Mouse (Mus musculus): ENCODE measurements at regions not wholly inside any gene's neighbourhood (a gene's known extent, or its start where the extent isn't known, plus 50 kb on each side); places are given as distances from the start of the nearest gene placed in this dataset.

- whole genome bisulfite sequencing, result 71% methylated on average over 1 of the region's 1 CpGs
- ATAC-seq (ENCODE audit: insufficient read depth, low FRiP score, low read depth), result no peak
- no peaks in the 10 kb centered on the region for H3K27me3 ChIP-seq (replicated peaks)
- no peaks in the 10 kb centered on the region for H3K4me1 ChIP-seq
- H3K9ac ChIP-seq, result no peak overlapping the region
- no peak overlapping the region for H3K4me3 ChIP-seq (replicated peaks)
- H3K4me2 ChIP-seq, result no peak overlapping the region
- H3K36me3 ChIP-seq, result no peaks in the 10 kb centered on the region
- no peak overlapping the region for H3K27ac ChIP-seq
- H3K9me3 ChIP-seq, result no peaks in the 10 kb centered on the region
Observed at GRCm38 (mm10) chr19:59687681-59688080, 229.5 kb downstream of the Emx2 start.

GRCm38 (mm10) chr19:59691541-59692096 lies 233.4 kb downstream of the Emx2 start:
- no peaks in the 10 kb centered on the region for H3K27me3 ChIP-seq (replicated peaks)
- H3K4me2 ChIP-seq, result no peak overlapping the region
- no peak overlapping the region for H3K27ac ChIP-seq
- WGBS, result 67% methylated on average over 15 of the region's 15 CpGs
- H3K9ac ChIP-seq, result no peak overlapping the region
- H3K9me3 ChIP-seq, result no peaks in the 10 kb centered on the region
- no peaks in the 10 kb centered on the region for H3K4me1 ChIP-seq
- no peaks in the 10 kb centered on the region for H3K36me3 ChIP-seq
- no peak overlapping the region for H3K4me3 ChIP-seq (replicated peaks)
- ATAC-seq (ENCODE audit: insufficient read depth, low FRiP score, low read depth), result no peak

- Histone ChIP-seq H3K27ac (no peak overlapping the region), H3K36me3 (no peaks in the 10 kb centered on the region), H3K27me3 (replicated peaks) (no peaks in the 10 kb centered on the region), H3K9ac (no peak overlapping the region), H3K4me2 (no peak overlapping the region), H3K4me3 (replicated peaks) (no peak overlapping the region), H3K9me3 (no peaks in the 10 kb centered on the region), H3K4me1 (no peaks in the 10 kb centered on the region)
- ATAC-seq (ENCODE audit: insufficient read depth, low FRiP score, low read depth), result no peak
- WGBS, result 74% methylated on average over 5 of the region's 5 CpGs
Observed at GRCm38 (mm10) chr19:59697628-59698027, 239.5 kb downstream of the Emx2 start.

GRCm38 (mm10) chr19:59700187-59700586 lies 242.0 kb downstream of the Emx2 start:
- ATAC-seq (ENCODE audit: insufficient read depth, low FRiP score, low read depth), result no peak
- Histone ChIP-seq H3K4me1 (no peaks in the 10 kb centered on the region), H3K36me3 (no peaks in the 10 kb centered on the region), H3K27me3 (replicated peaks) (no peaks in the 10 kb centered on the region), H3K9ac (no peak overlapping the region), H3K4me2 (no peak overlapping the region), H3K4me3 (replicated peaks) (no peak overlapping the region), H3K27ac (no peak overlapping the region), H3K9me3 (no peaks in the 10 kb centered on the region)
- 58% methylated on average over 3 of the region's 3 CpGs for WGBS

GRCm38 (mm10) chr19:59707106-59707505 lies 236.3 kb downstream of the Rab11fip2 start:
- Histone ChIP-seq H3K36me3 (no peaks in the 10 kb centered on the region), H3K9me3 (no peaks in the 10 kb centered on the region), H3K4me2 (no peak overlapping the region), H3K27ac (no peak overlapping the region), H3K9ac (no peak overlapping the region), H3K4me1 (no peaks in the 10 kb centered on the region), H3K27me3 (replicated peaks) (no peaks in the 10 kb centered on the region), H3K4me3 (replicated peaks) (no peak overlapping the region)
- no peak for ATAC-seq (ENCODE audit: insufficient read depth, low FRiP score, low read depth)
- 70% methylated on average over 5 of the region's 5 CpGs for WGBS

- Histone ChIP-seq H3K36me3 (no peaks in the 10 kb centered on the region), H3K27me3 (replicated peaks) (no peaks in the 10 kb centered on the region), H3K4me1 (no peaks in the 10 kb centered on the region), H3K9ac (no peak overlapping the region), H3K4me3 (replicated peaks) (no peak overlapping the region), H3K4me2 (no peak overlapping the region), H3K27ac (no peak overlapping the region), H3K9me3 (no peaks in the 10 kb centered on the region)
- WGBS, result 32% methylated on average over 2 of the region's 2 CpGs
- no peak for ATAC-seq (ENCODE audit: insufficient read depth, low FRiP score, low read depth)
Observed at GRCm38 (mm10) chr19:59709180-59709579, 234.3 kb downstream of the Rab11fip2 start.

- no peaks in the 10 kb centered on the region for H3K36me3 ChIP-seq
- no peak overlapping the region for H3K4me2 ChIP-seq
- H3K9me3 ChIP-seq, result no peaks in the 10 kb centered on the region
- H3K27me3 ChIP-seq (replicated peaks), result no peaks in the 10 kb centered on the region
- H3K9ac ChIP-seq, result no peak overlapping the region
- no peaks in the 10 kb centered on the region for H3K4me1 ChIP-seq
- no peak overlapping the region for H3K4me3 ChIP-seq (replicated peaks)
- 90% methylated on average over 2 of the region's 2 CpGs for whole genome bisulfite sequencing
- no peak overlapping the region for H3K27ac ChIP-seq
- ATAC-seq (ENCODE audit: insufficient read depth, low FRiP score, low read depth), result no peak
Observed at GRCm38 (mm10) chr19:59715086-59715485, 228.4 kb downstream of the Rab11fip2 start.

GRCm38 (mm10) chr19:59717813-59718483 lies 225.5 kb downstream of the Rab11fip2 start:
- 20% methylated on average over 8 of the region's 8 CpGs for WGBS
- Histone ChIP-seq H3K9me3 (no peaks in the 10 kb centered on the region), H3K27me3 (replicated peaks) (no peaks in the 10 kb centered on the region), H3K36me3 (no peaks in the 10 kb centered on the region), H3K4me2 (no peak overlapping the region), H3K9ac (no peak overlapping the region), H3K4me1 (no peaks in the 10 kb centered on the region), H3K4me3 (replicated peaks) (no peak overlapping the region), H3K27ac (no peak overlapping the region)
- no peak for ATAC-seq (ENCODE audit: insufficient read depth, low FRiP score, low read depth)

- Histone ChIP-seq H3K4me2 (no peak overlapping the region), H3K36me3 (no peaks in the 10 kb centered on the region), H3K4me1 (no peaks in the 10 kb centered on the region), H3K9me3 (no peaks in the 10 kb centered on the region), H3K27ac (no peak overlapping the region), H3K4me3 (replicated peaks) (no peak overlapping the region), H3K9ac (no peak overlapping the region), H3K27me3 (replicated peaks) (no peaks in the 10 kb centered on the region)
- ATAC-seq (ENCODE audit: insufficient read depth, low FRiP score, low read depth), result no peak
- 65% methylated on average over 8 of the region's 8 CpGs for WGBS
Observed at GRCm38 (mm10) chr19:59738541-59738940, 204.9 kb downstream of the Rab11fip2 start.

GRCm38 (mm10) chr19:59742946-59743345 lies 200.5 kb downstream of the Rab11fip2 start:
- no peak overlapping the region for H3K4me2 ChIP-seq
- WGBS, result 24% methylated on average over 3 of the region's 3 CpGs
- no peak for ATAC-seq (ENCODE audit: insufficient read depth, low FRiP score, low read depth)

GRCm38 (mm10) chr19:59761218-59761617 lies 182.2 kb downstream of the Rab11fip2 start:
- H3K9me3 ChIP-seq, result no peaks in the 10 kb centered on the region
- no peaks in the 10 kb centered on the region for H3K27me3 ChIP-seq (replicated peaks)
- ATAC-seq (ENCODE audit: insufficient read depth, low FRiP score, low read depth), result no peak
- WGBS, result 55% methylated on average over 3 of the region's 3 CpGs
- H3K4me1 ChIP-seq, result no peaks in the 10 kb centered on the region
- H3K36me3 ChIP-seq, result no peaks in the 10 kb centered on the region
- no peak overlapping the region for H3K4me2 ChIP-seq
- no peak overlapping the region for H3K4me3 ChIP-seq (replicated peaks)
- no peak overlapping the region for H3K27ac ChIP-seq
- no peak overlapping the region for H3K9ac ChIP-seq

More at GRCm38 (mm10) chr19:59742946-59743345, 200.5 kb downstream of the Rab11fip2 start:
- Histone ChIP-seq H3K4me1 (no peaks in the 10 kb centered on the region), H3K27ac (no peak overlapping the region), H3K36me3 (no peaks in the 10 kb centered on the region), H3K9ac (no peak overlapping the region), H3K9me3 (no peaks in the 10 kb centered on the region), H3K4me3 (replicated peaks) (no peak overlapping the region), H3K27me3 (replicated peaks) (no peaks in the 10 kb centered on the region)

- WGBS, result 81% methylated on average over 9 of the region's 9 CpGs
- Histone ChIP-seq H3K4me3 (replicated peaks) (no peak overlapping the region), H3K36me3 (no peaks in the 10 kb centered on the region), H3K27ac (no peak overlapping the region), H3K27me3 (replicated peaks) (no peaks in the 10 kb centered on the region), H3K9ac (no peak overlapping the region), H3K4me1 (no peaks in the 10 kb centered on the region), H3K4me2 (no peak overlapping the region), H3K9me3 (no peaks in the 10 kb centered on the region)
- ATAC-seq (ENCODE audit: insufficient read depth, low FRiP score, low read depth), result no peak
Observed at GRCm38 (mm10) chr19:59784401-59785046, 158.9 kb downstream of the Rab11fip2 start.

Measured in stomach, embryonic 15.5 days (tissue).